Mouse (Mus musculus) CH12F3 (cell line): Measurements from ENCODE around the gene Trim29.

Source experiments
- in situ Hi-C: fragments of 300-500 bp; cut with MboI; formaldehyde crosslinking; loops from 2 replicates; pipeline ENCODE4 v1.14.3; 2020; ENCODE audit warnings: low sequenced_read_pairs

Trim29 gene

GRCm38 (mm10) chr9:43358591-43359323 lies 48.1 kb downstream of the Trim29 start:
- in situ Hi-C loops = no loop called here

- in situ Hi-C loops = no loop called here
These were observed 58.1 kb downstream of the Trim29 start for GRCm38 (mm10) chr9:43368781-43369180.

GRCm38 (mm10) chr9:43383871-43384270 lies 73.2 kb downstream of the Trim29 start:
- in situ Hi-C loops = no loop called here

- in situ Hi-C loops = no loop called here
These were observed 73.8 kb downstream of the Trim29 start for GRCm38 (mm10) chr9:43384400-43384799.
